Mouse (Mus musculus) NIH3T3 (cell line): ENCODE measurements at regions not wholly inside any gene's neighbourhood (a gene's known extent, or its start where the extent isn't known, plus 50 kb on each side); places are given as distances from the start of the nearest gene placed in this dataset.

Experiments used
- DNase-seq: peaks from one replicate; pipeline ENCODE4 v3.0.0-alpha.2; 2012; ENCODE audit warnings: low read depth

DNA sequence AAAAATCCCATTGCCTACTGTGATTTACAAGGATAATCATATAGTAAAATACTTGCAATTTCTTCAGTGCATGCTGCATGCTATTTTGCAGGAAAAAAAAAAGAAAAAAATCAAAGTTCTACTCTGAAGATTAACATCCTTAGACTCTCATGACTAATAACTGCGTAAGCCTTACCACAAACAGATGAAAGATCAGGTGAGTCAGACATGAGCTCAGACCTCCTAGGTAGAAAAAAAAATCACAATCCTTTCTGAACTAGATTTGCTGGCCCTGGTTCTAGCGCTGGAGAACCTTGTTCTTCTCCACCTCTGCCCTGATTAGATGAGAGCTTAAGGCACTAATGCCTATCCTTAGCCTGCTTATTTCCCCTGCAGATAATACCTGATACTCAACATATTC is 96.1 kb upstream of the Snap25 start:
- peak; percentile 62 for DNase-seq

DNA sequence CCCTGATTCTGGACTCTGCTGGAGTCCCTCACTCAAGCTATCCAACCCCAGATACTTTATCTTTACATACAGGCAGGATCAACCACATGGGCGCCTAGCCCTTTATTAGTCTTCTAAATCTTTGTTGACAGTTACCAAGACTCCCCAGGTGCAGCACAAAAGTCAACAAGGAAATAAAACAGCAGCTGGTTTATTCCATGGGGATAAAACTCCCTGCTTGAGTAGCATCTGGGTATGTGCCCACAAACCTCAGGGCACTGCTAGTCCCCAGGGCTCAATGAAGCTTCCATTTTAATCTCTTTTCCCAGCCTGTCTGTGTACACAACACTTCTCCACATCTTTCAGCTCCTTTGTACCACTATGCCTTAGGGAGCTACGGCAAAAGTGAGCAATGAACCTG is 95.1 kb upstream of the Snap25 start:
- DNase-seq: peak; percentile 27

DNA sequence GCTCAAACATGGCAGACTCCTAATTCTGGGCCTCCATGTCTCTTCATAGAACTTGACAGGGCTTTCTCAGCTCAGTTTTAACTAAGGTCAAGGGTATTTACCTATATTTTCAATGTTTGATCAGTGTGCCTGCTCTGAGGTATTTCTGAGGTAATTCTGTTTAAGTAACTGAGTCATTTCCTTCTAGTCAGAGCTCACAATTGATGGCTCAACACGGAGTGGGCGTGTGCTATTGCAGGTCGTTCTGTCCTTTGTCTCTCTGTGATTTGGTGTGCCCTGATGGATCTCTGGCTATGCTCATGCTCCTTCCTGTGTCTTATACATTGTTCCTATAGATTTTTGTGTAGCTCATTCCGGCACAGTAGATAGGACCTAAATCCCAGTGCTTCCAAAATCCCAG is 92.9 kb upstream of the Snap25 start:
- no peak for DNase-seq

DNA sequence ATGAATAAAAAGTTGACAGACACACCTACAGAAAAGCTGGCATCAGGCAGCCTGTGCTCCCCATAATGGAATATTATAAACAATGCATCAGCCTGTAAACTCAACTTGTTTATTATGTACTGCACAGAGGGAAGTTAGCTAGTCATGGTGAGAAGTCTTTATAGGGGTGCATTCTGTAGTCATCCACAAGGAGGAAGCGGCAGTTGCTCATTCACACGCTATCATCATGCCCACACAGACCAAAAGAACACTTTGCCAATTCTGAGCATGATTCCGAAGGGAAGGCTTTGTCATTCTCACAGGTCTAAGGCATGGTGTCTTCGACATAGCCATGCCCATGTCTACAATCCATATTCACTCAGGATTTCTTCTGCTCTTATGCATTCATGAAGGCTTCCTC is 92.3 kb upstream of the Snap25 start:
- no peak for DNase-seq

DNA sequence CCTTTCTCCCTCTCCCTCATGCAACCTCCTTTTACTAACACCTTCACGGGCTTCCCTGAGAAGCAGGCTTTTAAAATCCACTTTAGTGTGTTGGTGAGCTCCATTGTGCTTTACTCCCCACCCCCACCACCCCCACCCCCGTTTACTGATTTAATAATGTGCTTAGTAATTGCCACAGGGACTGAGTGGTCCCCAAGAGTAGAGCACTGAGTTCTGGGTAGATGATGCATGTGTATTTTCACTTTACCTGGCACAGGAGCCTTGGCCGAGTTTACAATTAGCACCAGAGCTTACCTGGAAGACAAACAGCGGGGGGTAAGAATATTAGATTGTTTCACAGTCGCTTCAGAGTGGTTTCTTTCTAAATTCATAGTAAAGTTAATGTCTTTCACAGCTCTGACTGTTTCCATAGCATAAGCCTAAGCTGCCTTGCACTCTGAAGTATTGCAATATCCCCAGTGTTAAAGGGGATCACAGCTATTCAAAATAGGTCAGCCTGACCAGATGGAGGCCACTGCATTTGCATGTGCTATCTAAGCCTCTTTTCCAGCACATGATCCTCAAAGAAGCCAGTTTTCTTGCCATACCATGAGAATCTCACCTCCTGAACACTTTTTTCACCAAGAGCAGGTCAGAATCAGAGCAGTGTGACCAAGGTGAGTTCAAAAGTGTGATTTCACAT is 89.3 kb upstream of the Snap25 start:
- DNase-seq: peak; percentile 5

DNA sequence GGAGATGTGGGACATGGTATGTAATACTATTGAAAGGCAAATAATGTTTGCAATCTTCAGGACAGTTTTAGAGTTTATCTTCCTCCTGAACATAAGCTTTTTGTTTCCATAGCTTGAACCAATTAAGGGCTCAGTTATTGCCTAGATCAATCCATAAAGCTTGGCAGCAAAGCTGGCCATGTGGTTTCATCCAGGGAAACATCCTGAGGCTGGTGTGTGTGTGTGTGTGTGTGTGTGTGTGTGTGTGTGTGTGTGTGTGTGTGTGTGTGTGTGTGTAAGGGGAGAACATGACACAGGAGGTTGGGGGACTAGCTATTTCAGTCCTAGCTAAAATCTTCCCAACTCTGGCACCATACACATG is 88.8 kb upstream of the Snap25 start:
- peak; percentile 55 for DNase-seq

DNA sequence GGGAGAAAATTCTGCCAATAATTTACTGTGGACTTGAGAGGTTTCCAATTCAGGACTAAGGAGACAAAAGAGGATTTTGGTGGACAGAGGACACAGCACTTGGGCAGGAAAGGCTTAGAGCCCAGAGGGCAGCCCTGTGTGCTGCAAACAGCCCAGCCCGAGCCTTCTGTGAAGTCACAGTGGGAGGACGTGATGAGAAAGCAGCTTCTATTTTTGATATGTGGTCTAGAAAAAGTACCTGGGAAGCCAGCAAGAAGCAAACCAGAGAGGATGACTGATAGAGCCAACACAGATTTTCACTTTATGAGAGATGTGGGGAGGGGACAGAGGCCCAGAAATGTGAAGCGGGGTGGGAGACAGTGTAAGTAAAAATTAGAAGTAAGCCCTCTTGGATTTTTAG is 66.3 kb upstream of the Snap25 start:
- no peak for DNase-seq

DNA sequence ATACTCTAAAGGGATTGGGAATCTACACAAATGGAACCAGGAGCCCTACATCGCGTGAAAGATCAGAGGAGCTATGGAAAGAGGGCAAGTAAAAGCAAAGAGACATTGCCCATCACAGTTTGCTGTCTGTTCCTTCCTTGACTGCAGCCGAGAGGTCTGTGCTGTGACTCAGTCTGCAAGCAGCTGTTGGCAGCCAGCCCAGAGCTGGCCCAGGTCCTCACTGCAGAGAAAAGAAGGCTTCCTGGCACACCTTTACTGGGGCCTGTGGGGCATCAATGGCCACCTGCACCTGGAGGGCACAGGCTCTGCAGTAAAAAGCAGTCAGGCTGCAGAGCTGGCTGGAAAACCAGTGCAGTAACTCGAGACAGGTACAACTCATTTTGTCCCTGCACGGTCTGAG is 64.6 kb upstream of the Snap25 start:
- peak; percentile 86 for DNase-seq

DNA sequence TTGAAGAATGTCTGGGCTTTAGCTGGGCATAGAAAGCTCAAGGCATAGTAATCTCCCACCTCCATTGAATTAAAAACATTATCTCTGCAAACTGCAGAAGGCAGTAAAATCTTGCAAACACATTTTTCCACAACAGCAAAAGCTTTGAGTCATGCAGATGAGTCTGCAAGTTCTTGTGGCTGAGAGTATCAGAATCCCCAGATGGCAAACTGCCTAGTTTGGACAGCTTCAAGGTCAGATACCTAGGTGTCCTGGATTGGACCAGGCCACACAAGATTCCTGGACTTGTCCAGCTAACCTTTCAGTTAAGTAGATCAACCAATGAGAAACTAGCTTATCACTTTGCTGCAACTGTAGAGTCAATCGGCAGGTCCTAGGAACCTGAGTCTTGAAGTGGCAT is 62.5 kb upstream of the Snap25 start:
- peak; percentile 67 for DNase-seq

DNA sequence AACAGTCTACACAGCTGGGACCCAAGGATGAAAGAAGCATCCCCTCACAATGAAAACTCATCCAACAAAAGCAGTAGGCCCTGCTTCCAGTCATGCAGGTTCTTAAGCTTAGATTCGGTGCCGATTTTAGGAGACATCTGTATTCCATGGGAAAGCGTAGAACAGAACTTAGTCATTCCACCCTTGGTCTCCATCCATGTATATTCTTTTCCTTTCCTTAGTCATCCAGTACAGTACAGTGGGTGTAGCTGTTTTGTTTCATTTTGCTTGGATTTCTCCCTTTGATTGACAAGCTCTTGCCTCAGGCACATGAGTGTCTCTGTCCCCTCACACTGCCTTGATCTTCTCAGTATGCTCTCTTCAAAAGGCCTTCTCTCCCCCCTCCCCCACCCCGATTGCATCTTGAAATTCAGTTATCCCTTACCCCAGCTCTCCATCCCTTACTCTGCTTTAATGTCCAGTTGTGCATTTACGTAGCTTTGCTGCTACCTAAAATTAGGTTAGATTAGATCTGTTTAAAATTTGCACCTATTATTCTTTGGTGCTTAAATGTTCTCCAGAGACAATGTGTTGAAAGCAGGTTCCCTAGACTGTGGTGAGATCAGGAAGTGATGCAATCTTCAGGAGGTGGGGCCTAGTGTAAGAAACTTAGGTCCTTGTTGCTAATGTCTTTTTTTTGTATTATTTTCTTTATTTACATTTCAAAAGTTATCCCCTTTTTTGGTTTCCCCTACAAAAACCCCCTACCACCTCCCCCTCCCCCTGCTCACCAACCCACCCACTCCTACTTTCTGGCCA is 60.8 kb upstream of the Snap25 start:
- peak; percentile 46 for DNase-seq
